Mouse (Mus musculus) liver, adult 2 months (tissue): ENCODE measurements at regions not wholly inside any gene's neighbourhood (a gene's known extent, or its start where the extent isn't known, plus 50 kb on each side); places are given as distances from the start of the nearest gene placed in this dataset.

ENCODE experiments used
- CTCF ChIP-seq: fragments of 200-500 bp; IDR thresholded peaks from 2 replicates; pipeline ENCODE4 v1.5.1; 2011; ENCODE audit warnings: low read depth, low read length, control low read depth
- POLR2A ChIP-seq: fragments of 200-500 bp; IDR thresholded peaks from 2 replicates; pipeline ENCODE4 v1.6.1; 2011; ENCODE audit warnings: low read length, control low read depth; ENCODE audit not compliant: insufficient read depth; ENCODE audit errors: extremely low read depth

DNA sequence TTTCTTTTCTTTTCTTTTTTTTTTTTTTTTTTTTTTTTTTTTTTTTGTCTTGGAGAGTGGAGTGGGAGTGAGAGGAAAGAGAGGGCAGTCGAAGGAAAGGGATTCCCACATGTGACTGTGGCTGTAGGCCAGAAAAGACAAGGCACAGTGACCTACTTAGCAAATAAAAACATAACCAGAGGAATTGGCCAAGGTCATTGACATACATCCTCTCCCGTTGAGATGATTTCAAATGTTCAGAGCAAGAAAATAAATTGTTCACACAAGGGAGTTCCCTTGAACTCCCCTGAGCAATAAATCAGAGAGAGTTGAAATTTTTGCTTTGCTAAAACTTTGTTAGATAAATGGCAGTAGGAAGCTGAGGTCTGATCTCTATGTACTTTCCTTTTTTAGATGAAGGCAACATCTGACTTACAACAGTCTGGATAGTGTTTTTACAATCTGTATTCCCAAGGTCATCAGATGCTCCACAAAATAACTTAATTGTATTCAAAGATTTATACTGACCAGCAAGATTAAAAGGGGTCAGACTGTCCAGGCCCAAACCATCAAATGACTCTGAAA lies 174.4 kb upstream of the Megf9 start:
- no peak for TF ChIP-seq CTCF
- TF ChIP-seq POLR2A, result no peak
